ENCODE assay signal across 10 mouse cellular contexts in genomic region chr1:87447183-87448104, GRCm38 (mm10). TPM values are rescaled to one million over a fixed set of nuclear protein-coding genes. Genes with fewer than 3 reads are reported as not detected.
DNase-seq lines count a peak whose midpoint lies in the region; ATAC-seq and TF ChIP-seq lines count a peak whose summit lies in the region.
"Had no signal": no experiment of that assay in that cellular context is flagged by ENCODE, and none has a peak within 500 bp of the region (broad histone marks: within the 10 kb centered on the region; RNA-seq: fewer than 3 reads in every experiment).

No protein-coding gene starts in this region.

- no peak overlapping the region for H3K27ac ChIP-seq in embryonic facial prominence, embryonic 14.5 days (replicated peaks; ENCODE audit: low read depth, low read length)
- H3K27ac ChIP-seq in liver, embryonic 11.5 days (ENCODE audit: low read depth, low read length) = no peak overlapping the region
- H3K27ac ChIP-seq: stomach, embryonic 15.5 days had no signal

- no peak overlapping the region for H3K4me2 ChIP-seq in embryonic facial prominence, embryonic 14.5 days (ENCODE audit: low read depth, low read length)
- H3K4me2 ChIP-seq in liver, embryonic 11.5 days = no peak overlapping the region
- H3K4me2 ChIP-seq: stomach, embryonic 15.5 days had no signal

- no peak overlapping the region for H3K9ac ChIP-seq in embryonic facial prominence, embryonic 14.5 days (ENCODE audit: low read depth, low read length)
- no peak overlapping the region for H3K9ac ChIP-seq in liver, embryonic 11.5 days (ENCODE audit: low read depth, low read length)
- H3K9ac ChIP-seq: stomach, embryonic 15.5 days had no signal

- H3K4me3 ChIP-seq in C2C12 (ENCODE audit: insufficient read depth, poor library complexity, severe bottlenecking) = no peak overlapping the region
- H3K4me3 ChIP-seq in embryonic facial prominence, embryonic 14.5 days (ENCODE audit: low read depth, low read length) = no peak overlapping the region
- H3K4me3 ChIP-seq in liver, embryonic 11.5 days (ENCODE audit: low read depth, low read length) = no peak overlapping the region
- H3K4me3 ChIP-seq: stomach, embryonic 15.5 days had no signal

- ATAC-seq in embryonic facial prominence, embryonic 14.5 days (ENCODE audit: low read depth) = peak; percentile 57; the same call in 1 of the 2 replicates
- no peak for ATAC-seq in liver, embryonic 11.5 days (replicated peaks; ENCODE audit: low FRiP score)

- WGBS in embryonic facial prominence, embryonic 14.5 days = 36% methylated on average over 5 of the region's 5 CpGs
- WGBS in liver, embryonic 11.5 days = 40% methylated on average over 5 of the region's 5 CpGs

- peak; percentile 57 for TF ChIP-seq CTCF in C2C12 (IDR thresholded peaks at IDR 0.05; ENCODE audit: control insufficient read depth, insufficient read depth, insufficient read length)

- peaks cover 81% of the 10 kb centered on the region for H3K36me3 ChIP-seq in C2C12 (ENCODE audit: control insufficient read depth, insufficient read depth)
- peaks cover 80% of the 10 kb centered on the region for H3K36me3 ChIP-seq in embryonic facial prominence, embryonic 14.5 days (ENCODE audit: control insufficient read depth, insufficient read depth, low read length)
- peaks cover 29% of the 10 kb centered on the region for H3K36me3 ChIP-seq in liver, embryonic 11.5 days (ENCODE audit: control insufficient read depth, insufficient read depth, low read length)

- DNase-seq in 3134 (ENCODE audit: extremely low read depth, insufficient read length, low spot score) = peak; percentile 16
- DNase-seq in brain, adult 2 months (ENCODE audit: low read depth, low spot score) = peak; percentile 77
- peak; percentile 60 for DNase-seq in embryonic facial prominence, embryonic 14.5 days (ENCODE audit: low spot score)
- DNase-seq in induced T-regulatory cell, adult 2 months (ENCODE audit: low read depth) = peak; percentile 80
- peak; percentile 38 for DNase-seq in liver, embryonic 11.5 days (ENCODE audit: low spot score)
- peak; percentile 90 for DNase-seq in retina, embryonic 14.5 days (ENCODE audit: low spot score)
- peak; percentile 28 to 37 for DNase-seq in urinary bladder, postnatal 36 days (ENCODE audit: low spot score in 2 of 2)

- H3K79me3 ChIP-seq in C2C12 (ENCODE audit: low read depth) = no peaks in the 10 kb centered on the region

- H3ac ChIP-seq in C2C12 (ENCODE audit: control insufficient read depth, insufficient read length, low read depth) = no peak overlapping the region

- H3K9me3 ChIP-seq in embryonic facial prominence, embryonic 14.5 days (ENCODE audit: control insufficient read depth, low read length) = no peaks in the 10 kb centered on the region
- H3K9me3 ChIP-seq in liver, embryonic 11.5 days (ENCODE audit: control insufficient read depth, low read length) = no peaks in the 10 kb centered on the region
- H3K9me3 ChIP-seq: stomach, embryonic 15.5 days had no signal

- no peaks in the 10 kb centered on the region for H3K4me1 ChIP-seq in embryonic facial prominence, embryonic 14.5 days (ENCODE audit: control insufficient read depth, insufficient read depth, low read length)
- 0 out of 2 replicates have a peak, but pooled peaks cover 2% of the 10 kb centered on the region for H3K4me1 ChIP-seq in liver, embryonic 11.5 days (replicated peaks; ENCODE audit: control insufficient read depth, insufficient read depth, low read length)
- H3K4me1 ChIP-seq: stomach, embryonic 15.5 days had no signal

- H3K27me3 ChIP-seq in C2C12 (ENCODE audit: control insufficient read depth, insufficient read depth, insufficient read length) = no peaks in the 10 kb centered on the region
- H3K27me3 ChIP-seq in embryonic facial prominence, embryonic 14.5 days (replicated peaks; ENCODE audit: control insufficient read depth, insufficient read depth, low read length) = no peaks in the 10 kb centered on the region
- H3K27me3 ChIP-seq in liver, embryonic 11.5 days (replicated peaks; ENCODE audit: control insufficient read depth, insufficient read depth, low read length) = no peaks in the 10 kb centered on the region
- H3K27me3 ChIP-seq: stomach, embryonic 15.5 days had no signal

- no peaks in the 10 kb centered on the region for H3K79me2 ChIP-seq in C2C12 (ENCODE audit: control insufficient read depth, insufficient read depth)

TF ChIP-seq in C2C12, 6 proteins besides CTCF, POLR2A, EP300 and RAD21:
- TF ChIP-seq FOSL1 (IDR thresholded peaks at IDR 0.05; ENCODE audit: insufficient read depth, low read length, poor library complexity, severe bottlenecking) = no peak
- TF ChIP-seq MAX (IDR thresholded peaks at IDR 0.05) = no peak
- no peak for TF ChIP-seq MYOD1 (IDR thresholded peaks at IDR 0.05; ENCODE audit: control insufficient read depth, insufficient read length, low read depth)
- TF ChIP-seq MYOG (IDR thresholded peaks at IDR 0.05; ENCODE audit: control insufficient read depth, extremely low read depth, insufficient read length) = no peak
- TF ChIP-seq CEBPB (IDR thresholded peaks at IDR 0.05; ENCODE audit: low read depth) = no peak
- no peak for TF ChIP-seq USF1 (IDR thresholded peaks at IDR 0.05; ENCODE audit: low read depth)

RNA-seq across cellular contexts. Expression of gene Snorc, which starts 22.6 kb away (rescaled TPM):
- not detected for polyA plus RNA-seq in C2C12 (2012; fragmentation: generic; extraction: Trizol)
- polyA plus RNA-seq in embryonic facial prominence, embryonic 14.5 days (2014; fragmentation: Nextera tagmentation; extraction: Ambion mirVana) = 19.9 and 30.6 TPM in 2 replicates
- not detected in 2 replicates for polyA plus RNA-seq in liver, embryonic 11.5 days (2014; fragmentation: Nextera tagmentation; extraction: Ambion mirVana)
- polyA plus RNA-seq: heart, embryonic 16.5 days; stomach, embryonic 15.5 days had no signal

RNA-seq across cellular contexts. Expression of gene Kcnj13, which starts 52.9 kb away (rescaled TPM):
- polyA plus RNA-seq in C2C12 (2012; fragmentation: generic; extraction: Trizol) = 0.13 TPM
- polyA plus RNA-seq in embryonic facial prominence, embryonic 14.5 days (2014; fragmentation: Nextera tagmentation; extraction: Ambion mirVana) = 3.4 and 5.2 TPM in 2 replicates
- polyA plus RNA-seq in liver, embryonic 11.5 days (2014; fragmentation: Nextera tagmentation; extraction: Ambion mirVana) = 0.32 and 1.6 TPM in 2 replicates

Comparison
In these comparisons a context has a peak if more than half of its experiments do, and no peak if none do; other contexts are left out.
1. DNase-seq: peak in every context shown above with its lines; median percentile 90 in retina, embryonic 14.5 days; 80 in induced T-regulatory cell, adult 2 months; 77 in brain, adult 2 months; 60 in embryonic facial prominence, embryonic 14.5 days; 38 in liver, embryonic 11.5 days; 32 in urinary bladder, postnatal 36 days; 16 in 3134.
2. RNA of gene Snorc, which starts 22.6 kb away (polyA plus RNA-seq): 19.9 to 30.6 TPM in embryonic facial prominence, embryonic 14.5 days; not detected in C2C12 (single experiment) and not detected in liver, embryonic 11.5 days; every median in the first group is over 10 times any median in the second.